Mouse (Mus musculus) frontal cortex, postnatal 25 days (tissue): Measurements from ENCODE around the gene Ube2i.
"Not testable (repeated sequence)": the region's sequence is repeated elsewhere in the genome, so short reads cannot be mapped to it uniquely, and the experiment has no call there.

Experiments
- DNase-seq, 2 experiments: peaks; one replicate each; pipeline ENCODE4 v3.0.0; 2022; ENCODE audit warnings: low spot score in 2 of 2

Gene Ube2i

DNA sequence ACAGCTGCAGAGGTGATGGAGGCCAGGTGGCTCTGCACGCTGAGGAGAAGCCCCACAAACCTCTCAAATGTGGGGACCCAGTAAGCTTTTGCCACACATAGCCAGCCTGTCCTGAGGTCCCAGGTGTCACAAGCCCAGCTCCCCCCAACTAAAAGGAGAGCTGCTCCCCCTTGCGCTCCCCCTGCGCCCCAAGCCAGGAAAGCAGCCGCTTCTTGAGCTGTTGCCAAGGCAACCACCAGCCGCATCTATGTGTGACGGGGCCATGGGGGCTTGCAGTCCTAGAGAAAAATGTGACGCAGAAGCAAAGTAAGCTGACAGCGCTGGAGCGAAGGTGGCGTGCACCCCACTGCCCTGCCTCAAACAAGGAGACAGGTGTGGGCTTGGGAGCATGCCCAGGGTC is 20.7 kb downstream of the Ube2i start:
- DNase-seq, result no peak

DNA sequence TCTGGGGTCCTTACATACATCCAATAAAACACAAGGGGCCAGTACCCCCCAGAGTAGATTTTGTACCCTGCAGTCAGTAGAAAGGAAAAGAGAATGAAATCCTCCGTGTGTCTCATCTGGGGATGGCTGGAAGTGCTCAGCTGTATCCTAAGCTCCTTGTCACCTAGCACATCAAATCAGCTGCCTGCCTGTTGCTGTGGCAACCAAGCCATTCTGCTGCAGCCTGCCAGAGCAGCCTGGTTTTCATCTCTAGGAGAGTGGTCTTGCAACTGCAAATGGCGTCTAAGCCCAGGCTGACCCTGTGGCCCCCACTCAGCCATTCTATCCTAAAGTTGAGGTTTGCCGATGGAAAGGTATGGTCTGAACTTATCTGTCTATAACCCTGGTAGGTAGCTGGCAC is 21.8 kb downstream of the Ube2i start:
- DNase-seq, result no peak

DNA sequence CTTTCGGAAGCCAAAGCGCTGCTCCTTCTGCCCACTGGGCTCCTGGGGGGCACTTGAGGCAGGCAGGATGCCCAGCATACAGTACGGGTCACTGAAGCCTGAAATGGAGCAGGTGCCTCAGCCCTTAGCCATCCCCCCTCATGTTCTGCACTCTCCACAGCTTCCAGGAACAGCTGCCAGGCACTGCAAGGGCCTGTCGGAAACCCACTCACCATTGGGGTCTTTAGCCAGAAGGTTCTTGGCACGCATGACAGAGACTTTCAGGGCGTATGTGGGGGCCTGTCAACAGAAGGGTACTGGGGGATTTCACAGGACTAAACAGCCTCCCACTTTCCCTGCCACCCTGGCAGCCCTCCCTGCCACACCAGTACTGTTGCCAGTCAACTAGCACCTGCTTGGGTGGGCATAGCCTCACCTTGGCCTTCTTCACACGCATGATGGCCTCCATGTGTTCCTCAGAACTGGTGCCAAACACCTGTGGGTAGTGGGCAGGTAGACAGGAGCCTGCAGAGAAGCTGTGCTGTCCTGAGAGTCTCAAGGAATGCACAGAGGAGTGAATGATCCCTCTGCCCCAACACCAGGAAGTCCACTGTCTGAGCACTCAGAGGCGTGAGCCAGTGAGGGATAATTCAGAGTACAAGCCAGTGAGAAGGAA is 24.1 kb downstream of the Ube2i start:
- no peak for DNase-seq

DNA sequence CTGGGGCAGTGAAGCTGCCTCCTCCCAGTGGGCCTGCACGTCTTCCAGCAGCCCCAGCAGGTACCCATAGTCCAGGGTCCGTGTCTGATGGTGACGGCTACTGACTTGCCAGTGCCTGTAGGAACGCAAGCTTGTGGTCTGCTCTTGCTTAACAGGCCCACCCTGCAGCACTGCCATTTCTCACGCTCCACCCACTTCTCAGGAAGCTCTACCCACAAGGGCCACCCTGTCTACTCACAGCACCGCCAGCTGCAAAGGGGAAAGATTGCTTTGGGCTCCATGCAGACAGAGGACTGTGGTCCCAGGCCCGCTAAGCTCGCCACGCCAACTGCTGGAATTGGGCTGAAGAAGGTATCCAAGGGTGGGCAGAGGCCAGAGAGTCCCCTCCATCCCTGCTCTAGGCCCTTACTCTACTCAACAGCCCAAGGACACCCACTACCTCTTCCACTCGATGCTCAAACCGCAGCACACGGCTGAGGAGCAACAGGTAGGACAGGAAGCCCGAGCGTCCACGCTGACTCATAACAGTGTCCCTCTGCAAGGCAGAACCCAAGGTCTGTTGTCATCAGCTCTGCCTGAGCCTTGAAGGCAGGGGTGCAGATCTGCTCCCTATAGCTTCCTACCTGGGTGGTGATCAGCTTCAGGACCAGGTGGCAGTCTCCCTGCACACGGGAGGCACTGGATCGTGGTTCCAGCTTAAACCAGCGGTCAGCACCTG is 26.2 kb downstream of the Ube2i start:
- no peak for DNase-seq

GRCm38 (mm10) chr17:25244239-25244638 is 30.2 kb downstream of the Ube2i start:
- no peak for DNase-seq

DNA sequence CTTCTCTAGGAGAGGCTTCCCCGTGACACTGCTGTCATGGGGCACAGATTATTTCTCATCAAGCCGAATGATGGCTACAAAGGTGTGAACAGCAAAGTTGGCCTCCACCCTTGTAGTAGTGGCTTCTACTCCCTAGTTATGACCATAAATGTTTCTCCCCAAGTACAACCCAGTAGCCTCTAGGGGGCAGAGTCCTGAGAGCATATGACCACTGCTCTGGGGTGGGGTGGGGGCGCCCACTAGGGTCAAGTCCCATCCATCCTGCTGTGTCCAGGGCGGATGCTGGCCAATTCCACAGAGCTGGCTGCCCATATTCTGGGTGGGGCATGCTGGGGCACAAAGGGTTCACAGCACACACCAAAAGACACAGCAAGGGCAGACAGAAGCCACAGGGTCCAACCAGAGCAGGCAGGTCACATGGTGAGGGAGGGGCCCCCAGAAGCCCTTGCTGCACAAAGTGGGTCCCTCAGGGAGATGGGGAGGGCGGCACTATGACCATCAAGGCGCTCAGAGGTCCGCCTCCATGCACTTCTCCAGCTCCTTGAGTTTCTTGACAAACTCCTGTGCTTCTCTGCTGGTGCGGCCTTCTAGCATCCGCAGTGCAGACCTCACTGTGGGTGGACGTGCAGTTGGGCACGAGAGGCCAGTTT is 31.2 kb downstream of the Ube2i start:
- no peak for DNase-seq

GRCm38 (mm10) chr17:25239695-25240636 is 34.5 kb downstream of the Ube2i start, which contains the start of the genes Gnptg and Tsr3:
TSS of gene Gnptg (minus strand) at chr17:25240124.
TSS of gene Tsr3 (plus strand) at chr17:25240170.
- peak; percentile 58 to 66 for DNase-seq

GRCm38 (mm10) chr17:25235635-25236034 is 38.8 kb downstream of the Ube2i start:
- DNase-seq, result no peak

GRCm38 (mm10) chr17:25231621-25232020 is 42.8 kb downstream of the Ube2i start:
- DNase-seq, result not testable (repeated sequence)

GRCm38 (mm10) chr17:25230700-25231099 is 43.7 kb downstream of the Ube2i start:
- DNase-seq, result no peak

- DNase-seq, result not testable (repeated sequence)
Measured at GRCm38 (mm10) chr17:25230014-25230655, 44.3 kb downstream of the Ube2i start.

DNA sequence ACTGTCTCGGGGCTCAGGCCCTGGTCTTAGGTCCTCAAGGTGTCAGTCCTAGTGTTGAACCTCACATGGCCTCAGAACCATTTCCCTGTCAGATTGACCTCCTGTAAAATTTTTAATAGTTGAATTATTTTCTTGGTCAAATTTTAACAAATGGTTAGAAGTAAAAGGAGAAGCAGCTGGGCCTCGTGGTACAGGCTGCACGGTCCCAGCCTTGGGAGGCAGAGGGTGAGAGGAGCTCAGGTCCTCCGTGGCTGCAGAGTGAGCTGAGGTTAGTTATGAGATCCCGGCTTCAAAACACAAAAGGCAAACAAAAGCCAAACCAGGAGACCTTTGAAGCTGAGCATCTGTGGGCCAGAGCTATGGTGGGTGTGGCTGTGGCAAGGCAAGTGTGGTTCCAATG is 46.4 kb downstream of the Ube2i start:
- DNase-seq, result no peak

- DNase-seq, result no peak
Measured at GRCm38 (mm10) chr17:25225659-25226058, 48.8 kb downstream of the Ube2i start.

GRCm38 (mm10) chr17:25224586-25225222 is 49.7 kb downstream of the Ube2i start:
- DNase-seq, result no peak

- no peak for DNase-seq
Measured at GRCm38 (mm10) chr17:25222951-25223601, 51.3 kb downstream of the Ube2i start.

DNA sequence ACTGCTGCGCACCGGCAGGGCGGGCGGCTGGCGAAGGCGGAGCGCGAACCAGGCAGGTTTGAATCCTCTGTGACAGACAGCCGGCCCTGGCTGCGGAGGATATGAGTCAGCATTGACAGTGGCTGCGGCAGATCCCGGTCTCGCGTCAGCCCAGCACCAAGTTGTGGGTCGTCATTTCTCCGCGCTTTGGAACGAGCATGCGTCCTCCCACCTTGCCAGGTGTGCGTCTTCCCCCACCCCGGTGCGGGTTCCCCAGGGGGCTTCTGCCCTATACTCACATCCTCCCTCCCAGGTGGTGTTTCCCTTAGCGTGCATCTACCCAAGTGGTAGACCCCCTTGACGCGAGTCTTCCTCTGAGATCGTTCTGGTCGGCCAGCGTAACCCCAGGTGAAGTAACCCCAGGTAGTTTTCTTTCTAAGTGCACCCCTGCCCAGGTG is 51.9 kb downstream of the Ube2i start:
- not testable (repeated sequence) for DNase-seq

GRCm38 (mm10) chr17:25221821-25222503 is 52.5 kb downstream of the Ube2i start:
- DNase-seq, result no peak

DNA sequence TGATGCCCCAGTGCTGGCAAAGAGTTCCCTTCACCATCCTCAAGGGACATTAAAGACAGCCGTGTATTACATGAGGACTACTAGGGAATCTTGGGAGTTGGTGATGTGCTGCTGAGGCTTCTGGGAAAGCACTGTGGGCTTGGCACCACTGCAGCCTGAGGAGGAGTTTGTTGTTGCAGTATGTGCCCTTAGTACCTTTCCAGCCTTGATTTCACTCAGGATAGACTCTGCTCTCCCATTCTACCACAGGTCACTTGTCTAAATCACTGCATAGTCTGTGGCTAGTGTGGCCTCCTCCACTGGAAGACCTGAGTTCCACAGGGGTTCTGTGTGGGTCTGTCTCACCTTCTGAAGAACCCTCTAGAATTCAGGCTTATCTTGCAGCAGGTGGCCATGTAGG is 53.7 kb downstream of the Ube2i start:
- DNase-seq, result no peak

- DNase-seq, result no peak
Measured at GRCm38 (mm10) chr17:25219492-25220295, 54.7 kb downstream of the Ube2i start.
